Mouse (Mus musculus) testis, adult 2 months (tissue): ENCODE measurements around the gene Svs1. TPM values are rescaled to one million over a fixed set of nuclear protein-coding genes. Genes with fewer than 3 reads are reported as not detected.

Experiments used
- H3K27ac ChIP-seq: fragments of 200-500 bp; 2 replicates; pipeline ENCODE4 v1.5.1; 2012; ENCODE audit warnings: low read depth, low read length; ENCODE audit not compliant: control insufficient read depth, insufficient read depth
- H3K27me3 ChIP-seq: fragments of 200-500 bp; 2 replicates; pipeline ENCODE4 v1.6.1; 2012; ENCODE audit warnings: mild to moderate bottlenecking, low read length, moderate library complexity; ENCODE audit not compliant: control insufficient read depth, insufficient read depth
- H3K36me3 ChIP-seq: fragments of 200-500 bp; 2 replicates; pipeline ENCODE4 v1.6.1; 2012; ENCODE audit warnings: mild to moderate bottlenecking, low read length; ENCODE audit not compliant: control insufficient read depth, insufficient read depth
- H3K4me1 ChIP-seq: fragments of 200-500 bp; 2 replicates; pipeline ENCODE4 v1.6.1; 2012; ENCODE audit warnings: low read length; ENCODE audit not compliant: control insufficient read depth, insufficient read depth
- H3K4me3 ChIP-seq: fragments of 200-500 bp; 2 replicates; pipeline ENCODE4 v1.5.1; 2012; ENCODE audit warnings: low read depth, mild to moderate bottlenecking, low read length, moderate library complexity, mixed read lengths; ENCODE audit not compliant: control insufficient read depth
- CTCF ChIP-seq: fragments of 200-500 bp; IDR thresholded peaks from 2 replicates; pipeline ENCODE4 v1.5.1; 2012; ENCODE audit warnings: low read depth, mild to moderate bottlenecking, inconsistent platforms, low read length, moderate library complexity; ENCODE audit not compliant: control insufficient read depth, insufficient read depth, insufficient replicate concordance
- POLR2A ChIP-seq: fragments of 200-500 bp; IDR thresholded peaks from 2 replicates; pipeline ENCODE4 v1.6.1; 2012; ENCODE audit warnings: low read depth, mild to moderate bottlenecking, inconsistent platforms, low read length, moderate library complexity; ENCODE audit not compliant: control insufficient read depth
- polyA plus RNA-seq: library from polyadenylated mRNA; depleted of rRNA; stranded (reverse); fragments of >200 nt; gene quantifications from 2 replicates; pipeline ENCODE4 v1.2.3, GENCODE M21; 2012; rRNA removed

Svs1 gene
- polyA plus RNA-seq, 1 experiment = not detected

DNA sequence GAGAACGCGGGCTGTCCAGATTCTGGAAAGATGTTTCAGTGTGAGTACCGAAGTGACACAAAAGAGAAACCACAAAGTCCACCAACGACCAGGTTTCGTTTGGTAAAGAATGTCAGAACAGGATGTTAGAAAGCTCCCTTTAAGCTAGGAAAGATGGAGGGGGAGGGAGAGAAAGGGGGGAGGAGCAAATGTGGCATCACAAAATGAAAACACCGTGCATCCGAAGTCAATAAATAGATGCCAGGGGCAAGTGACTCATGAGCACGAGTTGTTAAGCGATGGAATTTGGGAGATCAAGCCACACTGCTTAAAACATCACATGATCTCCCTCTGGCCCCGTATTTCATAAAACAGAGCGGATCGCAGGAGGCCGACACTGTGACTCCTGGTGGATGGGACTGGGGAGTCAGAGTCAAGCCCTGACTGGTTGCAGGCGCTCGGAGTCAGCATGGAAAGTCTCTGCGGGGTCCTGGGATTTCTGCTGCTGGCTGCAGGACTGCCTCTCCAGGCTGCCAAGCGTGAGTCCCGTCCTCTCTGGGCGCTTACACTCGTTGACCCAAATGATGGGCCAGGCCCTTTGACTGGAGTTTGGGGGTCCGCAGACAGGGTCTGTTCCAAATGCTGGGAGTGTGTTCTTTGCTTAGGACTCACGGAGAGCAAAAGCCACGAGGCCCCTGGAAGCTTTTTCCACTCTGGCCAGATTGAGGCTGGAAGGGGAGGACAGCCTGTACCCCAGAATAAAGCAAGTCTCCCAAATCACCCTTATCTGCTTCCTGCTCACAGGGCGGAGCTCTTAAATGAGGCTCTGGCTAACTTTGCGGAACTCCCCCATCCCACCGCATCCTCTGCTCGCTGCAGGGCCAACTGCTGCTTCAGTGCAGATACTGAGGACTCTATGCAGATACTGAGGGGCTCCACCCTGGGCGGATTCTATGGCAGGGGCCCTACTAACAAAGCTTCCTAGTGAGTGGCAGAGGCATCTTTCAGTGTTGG lies 49.9 kb downstream of the Svs1 start, which contains the start of gene Gpnmb:
Gene Gpnmb, plus strand, starts transcription at position 272 of the 993 bp plus-strand sequence.
- no peak within 1 kb of the TSS for H3K4me3 ChIP-seq
- no peak within 1 kb of the TSS for H3K27ac ChIP-seq

DNA sequence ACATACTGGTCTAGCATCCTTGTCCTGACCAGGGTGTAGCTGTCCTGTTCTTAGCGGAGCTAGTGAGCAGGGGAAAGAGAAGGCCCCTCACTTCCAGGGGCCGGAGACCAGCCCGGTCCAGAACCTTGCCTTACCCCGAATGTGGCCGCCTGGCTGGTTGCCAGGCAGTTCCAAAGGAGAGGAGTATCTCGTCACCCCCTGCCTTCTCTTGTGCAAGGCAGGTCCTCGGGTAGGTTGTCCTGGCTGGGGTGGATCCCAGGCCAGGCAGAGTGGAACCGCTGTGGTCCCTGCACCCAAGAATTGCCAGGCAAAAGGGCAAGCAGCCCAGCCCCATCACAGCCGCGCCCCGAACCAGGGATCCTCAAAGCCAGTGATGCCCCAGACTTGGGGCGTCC lies 50.6 kb downstream of the Svs1 start:
- no peaks in the 10 kb centered on the region; the same call in 1 of the 2 replicates for H3K27me3 ChIP-seq
- peaks cover 5% of the 10 kb centered on the region for H3K4me1 ChIP-seq
- H3K4me3 ChIP-seq = no peak overlapping the region
- H3K27ac ChIP-seq = no peak overlapping the region
- no peak for TF ChIP-seq CTCF
- TF ChIP-seq POLR2A = no peak
- no peaks in the 10 kb centered on the region for H3K36me3 ChIP-seq

More for the DNA sequence above, 49.9 kb downstream of the Svs1 start, which contains the start of gene Gpnmb:
- H3K36me3 ChIP-seq = no peaks in the 10 kb centered on the region
- no peak for TF ChIP-seq CTCF
- TF ChIP-seq POLR2A = no peak
- H3K4me1 ChIP-seq = peaks cover 5% of the 10 kb centered on the region
- no peaks in the 10 kb centered on the region; the same call in 1 of the 2 replicates for H3K27me3 ChIP-seq

DNA sequence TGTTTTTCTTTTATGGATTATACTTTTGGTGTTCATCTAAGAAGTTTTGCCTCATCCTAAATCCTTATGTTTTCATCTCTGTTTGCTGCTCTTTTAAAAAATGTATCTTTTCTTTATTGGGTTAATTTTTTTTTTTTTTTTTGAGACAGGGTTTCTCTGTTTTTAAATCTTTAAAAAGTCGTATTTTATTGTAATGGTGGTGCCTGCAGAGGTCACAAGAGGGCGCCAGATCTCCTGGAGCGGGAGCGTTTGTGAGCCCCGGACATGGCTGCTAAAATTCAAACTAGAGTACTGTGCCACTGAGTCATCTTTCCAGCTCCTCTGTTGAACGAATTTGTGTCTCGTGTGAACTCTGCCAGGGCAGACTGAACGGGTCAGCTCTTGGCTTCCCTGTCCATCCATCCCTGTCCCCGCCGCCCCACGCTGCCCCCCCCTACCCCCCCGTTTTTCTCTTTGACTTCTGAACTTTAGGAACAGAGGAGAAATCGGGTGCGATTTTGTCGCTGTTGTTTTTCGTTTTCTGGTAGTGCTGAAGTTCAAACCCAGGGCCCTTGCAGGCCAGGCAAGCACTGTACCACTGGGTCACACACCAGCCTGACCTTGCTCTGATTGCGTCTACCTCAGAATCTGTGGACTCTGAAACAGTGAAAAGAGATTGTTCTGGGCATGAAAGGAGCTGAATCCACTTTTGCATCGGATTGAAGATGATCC lies 53.0 kb downstream of the Svs1 start:
- TF ChIP-seq CTCF (peak; percentile 41; the same call in 1 of the 2 replicates), POLR2A (no peak)

More for the DNA sequence above, 53.0 kb downstream of the Svs1 start:
- peaks cover 8% of the 10 kb centered on the region for H3K4me1 ChIP-seq
- H3K27me3 ChIP-seq = no peaks in the 10 kb centered on the region; the same call in 1 of the 2 replicates
- H3K36me3 ChIP-seq = no peaks in the 10 kb centered on the region
- no peak overlapping the region for H3K27ac ChIP-seq
- no peak overlapping the region for H3K4me3 ChIP-seq

Other genes starting within 250 kb of the Svs1 start
- 0.31 and 0.36 TPM in 2 replicates for gene Gimap1, start 247.8 kb upstream of the Svs1 start, polyA plus RNA-seq
- gene Gimap5, start 240.7 kb upstream of the Svs1 start, polyA plus RNA-seq = 0.30 and 0.76 TPM in 2 replicates
- gene Gimap3, start 216.0 kb upstream of the Svs1 start, polyA plus RNA-seq = 0.17 and 0.42 TPM in 2 replicates
- gene Tmem176a, start 145.9 kb upstream of the Svs1 start, polyA plus RNA-seq = 18.5 and 19.1 TPM in 2 replicates
- gene Tmem176b, start 145.4 kb upstream of the Svs1 start, polyA plus RNA-seq = 49.0 and 49.2 TPM in 2 replicates
- gene Aoc1, start 114.0 kb upstream of the Svs1 start, polyA plus RNA-seq = 0.84 and 0.89 TPM in 2 replicates
- gene 1600015I10Rik, start 57.0 kb upstream of the Svs1 start, polyA plus RNA-seq = not detected in 2 replicates
- gene Doxl2, start 11.9 kb upstream of the Svs1 start, polyA plus RNA-seq = not detected in 2 replicates
- gene Gpnmb, start 49.7 kb downstream of the Svs1 start, polyA plus RNA-seq = 0.31 and 7.8 TPM in 2 replicates
- 8.4 and 11.6 TPM in 2 replicates for gene Malsu1, start 86.9 kb downstream of the Svs1 start, polyA plus RNA-seq
- 68.9 and 76.0 TPM in 2 replicates for gene Igf2bp3, start 228.1 kb downstream of the Svs1 start, polyA plus RNA-seq